Mouse (Mus musculus): Measurements from ENCODE around the gene Cadm2.

Gene Cadm2

GRCm38 (mm10) chr16:67121781-67122180 is 498.9 kb downstream of the Cadm2 start:
- no peak for DNase-seq

GRCm38 (mm10) chr16:67106478-67107061 is 514.1 kb downstream of the Cadm2 start:
- no peak for DNase-seq

- DNase-seq = no peak
Observed at GRCm38 (mm10) chr16:67096706-67097105, 524.0 kb downstream of the Cadm2 start.

GRCm38 (mm10) chr16:67095916-67096315 is 524.8 kb downstream of the Cadm2 start:
- no peak for DNase-seq

GRCm38 (mm10) chr16:67089747-67090146 is 531.0 kb downstream of the Cadm2 start:
- no peak for DNase-seq

GRCm38 (mm10) chr16:67079318-67079717 is 541.4 kb downstream of the Cadm2 start:
- DNase-seq = no peak

GRCm38 (mm10) chr16:67076169-67076895 is 544.4 kb downstream of the Cadm2 start:
- DNase-seq = no peak

- no peak for DNase-seq
Observed at GRCm38 (mm10) chr16:67068461-67068860, 552.2 kb downstream of the Cadm2 start.

GRCm38 (mm10) chr16:67030918-67031317 is 589.8 kb downstream of the Cadm2 start:
- no peak for DNase-seq

GRCm38 (mm10) chr16:67019856-67020255 is 600.9 kb downstream of the Cadm2 start:
- no peak for DNase-seq

GRCm38 (mm10) chr16:67017710-67018109 is 603.0 kb downstream of the Cadm2 start:
- DNase-seq = no peak

- no peak for DNase-seq
Observed at GRCm38 (mm10) chr16:67003161-67003560, 617.5 kb downstream of the Cadm2 start.

GRCm38 (mm10) chr16:67001707-67002106 is 619.0 kb downstream of the Cadm2 start:
- DNase-seq = no peak

- DNase-seq = no peak
Observed at GRCm38 (mm10) chr16:66997461-66997860, 623.2 kb downstream of the Cadm2 start.

GRCm38 (mm10) chr16:66987741-66988140 is 633.0 kb downstream of the Cadm2 start:
- no peak for DNase-seq

- no peak for DNase-seq
Observed at GRCm38 (mm10) chr16:66986879-66987278, 633.8 kb downstream of the Cadm2 start.

- DNase-seq = no peak
Observed at GRCm38 (mm10) chr16:66970912-66971311, 649.8 kb downstream of the Cadm2 start.

GRCm38 (mm10) chr16:66969520-66970144 is 651.1 kb downstream of the Cadm2 start:
- DNase-seq = no peak

GRCm38 (mm10) chr16:66968336-66968735 is 652.4 kb downstream of the Cadm2 start:
- no peak for DNase-seq

- DNase-seq = no peak
Observed at GRCm38 (mm10) chr16:66967686-66968085, 653.0 kb downstream of the Cadm2 start.

GRCm38 (mm10) chr16:66959146-66959545 is 661.6 kb downstream of the Cadm2 start:
- no peak for DNase-seq

GRCm38 (mm10) chr16:66955876-66956275 is 664.8 kb downstream of the Cadm2 start:
- DNase-seq = no peak

- no peak for DNase-seq
Observed at GRCm38 (mm10) chr16:66936332-66936731, 684.4 kb downstream of the Cadm2 start.

- DNase-seq = no peak
Observed at GRCm38 (mm10) chr16:66925517-66925916, 695.2 kb downstream of the Cadm2 start.

Measured in lung, postnatal 10 days (tissue).